Mouse (Mus musculus): Measurements from ENCODE around the gene Pramef8.

DNA sequence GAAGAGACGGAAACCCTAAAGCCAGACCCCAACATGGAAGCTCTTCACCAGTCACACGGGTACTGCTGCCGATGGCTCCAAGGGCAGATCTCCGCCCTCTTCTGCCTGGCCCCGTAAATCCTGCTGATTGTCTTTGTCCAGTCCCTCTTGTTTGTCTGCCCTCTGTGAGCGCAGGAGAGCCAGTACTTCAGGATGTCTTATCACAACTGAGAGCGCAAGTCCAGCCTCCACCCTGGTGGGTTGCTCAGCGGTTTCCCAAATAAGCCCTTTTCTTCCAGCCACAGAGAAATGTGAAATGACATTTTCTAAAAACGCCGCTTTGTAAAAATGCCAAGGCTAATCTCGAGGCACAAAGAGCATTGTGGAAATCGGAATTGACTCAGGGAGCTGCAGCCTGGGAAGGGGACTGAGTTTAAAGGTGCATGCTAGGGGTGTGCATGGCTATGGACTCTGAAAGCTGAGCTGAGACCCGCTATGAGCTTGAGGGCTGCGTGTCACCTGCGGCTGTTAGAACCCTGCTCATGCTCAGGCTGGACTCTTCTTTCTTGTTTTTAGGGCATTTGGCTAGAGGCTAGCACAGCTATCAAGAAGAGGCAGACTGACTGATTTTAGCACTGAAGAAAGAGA lies 45.7 kb upstream of the Pramef8 start:
- TF ChIP-seq CTCF (conservative IDR thresholded peaks at IDR 0.05; ENCODE audit: low read length) = no peak
- no peak for TF ChIP-seq NANOG (IDR thresholded peaks at IDR 0.05; ENCODE audit: borderline replicate concordance, low read length)
- no peak for TF ChIP-seq POU5F1 (IDR thresholded peaks at IDR 0.05; ENCODE audit: borderline replicate concordance, low read length)
